Mouse (Mus musculus) lung, adult 2 months (tissue): ENCODE data around the gene Nox4.

Source experiments
- CTCF ChIP-seq: fragments of 200-500 bp; IDR thresholded peaks from 2 replicates; pipeline ENCODE4 v1.5.1; 2011; ENCODE audit warnings: mild to moderate bottlenecking, low read length, control low read depth; ENCODE audit not compliant: insufficient read depth
- POLR2A ChIP-seq: fragments of 200-500 bp; IDR thresholded peaks from 2 replicates; pipeline ENCODE4 v1.6.1; 2011; ENCODE audit warnings: low read depth, mild to moderate bottlenecking, control low read depth, low read length, borderline replicate concordance; ENCODE audit errors: extremely low read depth

GRCm38 (mm10) chr7:87352818-87353217, 106.9 kb downstream of the Nox4 start:
- TF ChIP-seq POLR2A (no peak), CTCF (no peak)
